Mouse (Mus musculus) hindbrain, embryonic 11.5 days (tissue): Measurements from ENCODE around the gene Atf7. TPM values are rescaled to one million over a fixed set of nuclear protein-coding genes. Genes with fewer than 3 reads are reported as not detected.

Experiments
- ATAC-seq: fragments of 200-750 bp; cut with Nextera tagmentation; 2 replicates; pipeline ENCODE4 v1.8.0; 2017; ENCODE audit warnings: mild to moderate bottlenecking, moderate TSS enrichment, moderate library complexity; ENCODE audit not compliant: low FRiP score
- DNase-seq: peaks from one replicate; pipeline ENCODE4 v3.0.0-alpha.2; 2015; ENCODE audit warnings: low spot score
- H3K27ac ChIP-seq: fragments of 300-500 bp; sonication (generic); 2 replicates; pipeline ENCODE4 v1.5.1; 2014; ENCODE audit warnings: mild to moderate bottlenecking, low read depth, low read length
- H3K27me3 ChIP-seq: fragments of 300-500 bp; sonication (generic); 2 replicates; pipeline ENCODE4 v1.6.1; 2014; ENCODE audit warnings: mild to moderate bottlenecking, low read length, moderate library complexity, mixed read lengths; ENCODE audit not compliant: control insufficient read depth, insufficient read depth
- H3K36me3 ChIP-seq: fragments of 300-500 bp; sonication (generic); 2 replicates; pipeline ENCODE4 v1.6.1; 2014; ENCODE audit warnings: mild to moderate bottlenecking, low read length, moderate library complexity, mixed read lengths; ENCODE audit not compliant: control insufficient read depth, insufficient read depth
- H3K4me1 ChIP-seq: fragments of 300-500 bp; sonication (generic); replicated peaks from 2 replicates; pipeline ENCODE4 v1.6.1; 2014; ENCODE audit warnings: low read length, mixed read lengths; ENCODE audit not compliant: control insufficient read depth, insufficient read depth
- H3K4me2 ChIP-seq: fragments of 300-500 bp; sonication (generic); replicated peaks from 2 replicates; pipeline ENCODE4 v1.6.1; 2014; ENCODE audit warnings: mild to moderate bottlenecking, low read depth, low read length
- H3K4me3 ChIP-seq: fragments of 300-500 bp; sonication (generic); 2 replicates; pipeline ENCODE4 v1.5.1; 2014; ENCODE audit warnings: low read depth, low read length
- H3K9ac ChIP-seq: fragments of 300-500 bp; sonication (generic); 2 replicates; pipeline ENCODE4 v1.6.1; 2014; ENCODE audit warnings: low read depth, low read length
- H3K9me3 ChIP-seq: fragments of 300-500 bp; sonication (generic); 2 replicates; pipeline ENCODE4 v1.6.1; 2016; ENCODE audit warnings: low read length; ENCODE audit not compliant: control insufficient read depth
- WGBS: fragments of 180-500 bp; shearing (Covaris S2); extraction: QIAGEN DNeasy Blood & Tissue Kit; methylation state at CpG from one replicate; pipeline ENCODE4 v1.1.7; 2014; 5-methylcytosine and 5-hydroxymethylcytosine counted together
- polyA plus RNA-seq: library from polyadenylated mRNA; unstranded; fragments of >200 nt; fragmentation: Nextera tagmentation; extraction: Ambion mirVana; gene quantifications from 2 replicates; pipeline ENCODE4 v1.2.1, GENCODE M21; 2014

Gene Atf7
- polyA plus RNA-seq, 1 experiment from 2014 or later, result 14.7 TPM

GRCm38 (mm10) chr15:102624291-102624969, 834 bp downstream of the Atf7 start:
- peak overlapping the region; percentile 63 for H3K4me3 ChIP-seq
- no peaks in the 10 kb centered on the region for H3K27me3 ChIP-seq
- H3K4me1 ChIP-seq, result peaks cover 3% of the 10 kb centered on the region; the same call in 1 of the 2 replicates
- peak overlapping the region; percentile 84 for H3K9ac ChIP-seq
- peak overlapping the region; percentile 76 for H3K4me2 ChIP-seq
- WGBS, result 7% methylated on average over 17 of the region's 17 CpGs
- no peaks in the 10 kb centered on the region for H3K36me3 ChIP-seq
- H3K9me3 ChIP-seq, result no peaks in the 10 kb centered on the region
- ATAC-seq, result no peak; the same call in 1 of the 2 replicates
- no peak overlapping the region for H3K27ac ChIP-seq
- DNase-seq, result no peak

- DNase-seq (no peak), ATAC-seq (no peak)
- Histone ChIP-seq H3K4me2 (no peak overlapping the region), H3K4me1 (peaks cover 3% of the 10 kb centered on the region; the same call in 1 of the 2 replicates), H3K27me3 (no peaks in the 10 kb centered on the region), H3K9me3 (no peaks in the 10 kb centered on the region), H3K36me3 (no peaks in the 10 kb centered on the region), H3K9ac (no peak overlapping the region), H3K27ac (no peak overlapping the region), H3K4me3 (no peak overlapping the region)
- 87% methylated on average over 3 of the region's 3 CpGs for WGBS
Measured at GRCm38 (mm10) chr15:102623121-102623520, 2.1 kb downstream of the Atf7 start.

DNA sequence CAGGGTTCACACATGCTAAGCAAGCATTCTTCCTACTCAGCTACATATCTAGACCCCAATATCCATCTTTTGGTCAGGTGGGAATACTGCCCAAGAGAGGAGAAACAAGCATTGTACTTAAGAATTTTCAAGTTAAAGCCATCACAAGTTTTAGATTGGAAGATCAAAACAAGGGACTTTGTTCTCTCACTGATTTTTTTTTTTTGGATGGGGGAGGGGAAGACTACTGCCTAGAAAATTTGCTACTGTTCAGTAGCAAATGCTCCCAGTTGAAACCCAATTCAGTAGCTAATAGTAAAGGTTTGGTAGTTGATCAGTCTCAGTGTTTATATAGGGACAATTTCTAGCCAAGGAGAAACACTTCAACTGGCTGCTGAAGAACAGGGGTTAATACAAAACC, 2.7 kb downstream of the Atf7 start:
- Histone ChIP-seq H3K27ac (no peak overlapping the region), H3K4me1 (peaks cover 3% of the 10 kb centered on the region; the same call in 1 of the 2 replicates), H3K9ac (no peak overlapping the region), H3K36me3 (no peaks in the 10 kb centered on the region), H3K27me3 (no peaks in the 10 kb centered on the region), H3K4me3 (no peak overlapping the region), H3K9me3 (no peaks in the 10 kb centered on the region), H3K4me2 (no peak overlapping the region)
- DNase-seq (no peak), ATAC-seq (no peak)

- Histone ChIP-seq H3K9ac (no peak overlapping the region), H3K4me2 (no peak overlapping the region), H3K27me3 (no peaks in the 10 kb centered on the region), H3K4me1 (peaks cover 3% of the 10 kb centered on the region; the same call in 1 of the 2 replicates), H3K36me3 (no peaks in the 10 kb centered on the region), H3K4me3 (no peak overlapping the region), H3K27ac (no peak overlapping the region), H3K9me3 (no peaks in the 10 kb centered on the region)
- WGBS, result 89% methylated on average over 1 of the region's 1 CpGs
- DNase-seq (no peak), ATAC-seq (no peak)
Measured at GRCm38 (mm10) chr15:102620765-102621164, 4.5 kb downstream of the Atf7 start.

DNA sequence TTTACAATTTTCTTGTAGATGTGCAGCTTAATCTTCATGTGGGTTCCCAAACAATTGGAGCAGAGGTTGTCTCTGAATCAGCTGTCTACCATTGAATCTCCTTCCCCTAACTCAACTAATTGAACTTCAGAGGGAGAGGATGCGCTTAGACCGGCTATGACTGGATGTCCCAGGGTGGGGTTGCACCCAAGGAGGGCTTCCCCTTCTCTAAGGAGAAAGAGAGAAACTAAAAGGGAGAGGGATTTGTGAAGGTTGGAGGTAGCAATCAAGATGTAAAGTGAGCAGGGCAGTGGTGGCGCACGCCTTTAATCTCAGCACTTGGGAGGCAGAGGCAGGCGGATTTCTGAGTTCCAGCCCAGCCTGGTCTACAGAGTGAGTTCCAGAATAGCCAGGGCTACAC, 5.8 kb downstream of the Atf7 start:
- H3K4me2 ChIP-seq, result no peak overlapping the region
- no peak for DNase-seq
- H3K9ac ChIP-seq, result no peak overlapping the region
- no peaks in the 10 kb centered on the region for H3K36me3 ChIP-seq
- no peak overlapping the region for H3K27ac ChIP-seq
- H3K4me1 ChIP-seq, result peaks cover 2% of the 10 kb centered on the region; the same call in 1 of the 2 replicates
- no peak overlapping the region for H3K4me3 ChIP-seq
- H3K27me3 ChIP-seq, result no peaks in the 10 kb centered on the region
- H3K9me3 ChIP-seq, result no peaks in the 10 kb centered on the region
- no peak for ATAC-seq
- WGBS, result 94% methylated on average over 5 of the region's 5 CpGs

GRCm38 (mm10) chr15:102617654-102618053, 7.6 kb downstream of the Atf7 start:
- H3K27me3 ChIP-seq, result no peaks in the 10 kb centered on the region
- H3K4me2 ChIP-seq, result no peak overlapping the region
- no peaks in the 10 kb centered on the region for H3K9me3 ChIP-seq
- H3K36me3 ChIP-seq, result no peaks in the 10 kb centered on the region
- no peaks in the 10 kb centered on the region for H3K4me1 ChIP-seq
- 95% methylated on average over 1 of the region's 1 CpGs for WGBS
- no peak overlapping the region for H3K9ac ChIP-seq
- H3K4me3 ChIP-seq, result no peak overlapping the region
- no peak for ATAC-seq
- no peak overlapping the region for H3K27ac ChIP-seq
- no peak for DNase-seq

- Histone ChIP-seq H3K27me3 (no peaks in the 10 kb centered on the region), H3K27ac (no peak overlapping the region), H3K4me1 (no peaks in the 10 kb centered on the region), H3K36me3 (no peaks in the 10 kb centered on the region), H3K9me3 (no peaks in the 10 kb centered on the region), H3K4me2 (no peak overlapping the region), H3K9ac (no peak overlapping the region), H3K4me3 (no peak overlapping the region)
- no peak for DNase-seq
- no peak for ATAC-seq
- WGBS, result 93% methylated on average over 2 of the region's 2 CpGs
Measured at GRCm38 (mm10) chr15:102616174-102616573, 9.1 kb downstream of the Atf7 start.

DNA sequence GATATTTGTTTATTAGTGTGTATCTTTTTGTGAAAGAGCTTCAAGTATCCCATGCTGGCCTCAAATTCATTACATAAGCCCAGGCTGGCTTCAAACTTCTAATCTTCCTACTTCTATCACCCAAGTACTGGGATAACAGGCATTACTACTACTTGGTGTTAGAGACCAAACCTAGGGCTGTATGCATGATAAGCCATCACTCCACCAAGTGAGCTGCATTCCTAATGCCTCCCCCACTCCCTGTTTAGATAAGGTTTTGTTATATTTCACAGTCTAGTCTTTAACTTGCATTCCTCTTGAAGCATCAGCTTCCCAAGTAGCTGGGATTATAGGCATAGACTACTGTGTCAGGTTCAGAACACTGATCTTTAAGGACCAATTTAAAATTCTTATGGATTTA, 11.0 kb downstream of the Atf7 start:
- Histone ChIP-seq H3K36me3 (no peaks in the 10 kb centered on the region), H3K4me2 (no peak overlapping the region), H3K4me1 (no peaks in the 10 kb centered on the region), H3K27ac (no peak overlapping the region), H3K9ac (no peak overlapping the region), H3K9me3 (no peaks in the 10 kb centered on the region), H3K4me3 (no peak overlapping the region), H3K27me3 (no peaks in the 10 kb centered on the region)
- DNase-seq (no peak), ATAC-seq (no peak)

GRCm38 (mm10) chr15:102612966-102613365, 12.3 kb downstream of the Atf7 start:
- Histone ChIP-seq H3K9me3 (no peaks in the 10 kb centered on the region), H3K4me3 (no peak overlapping the region), H3K27ac (no peak overlapping the region), H3K4me2 (no peak overlapping the region), H3K4me1 (no peaks in the 10 kb centered on the region), H3K27me3 (no peaks in the 10 kb centered on the region), H3K36me3 (no peaks in the 10 kb centered on the region), H3K9ac (no peak overlapping the region)
- no peak for DNase-seq
- ATAC-seq, result no peak
